Mouse (Mus musculus) G1E (cell line): ENCODE results near the gene Dido1. TPM values are rescaled to one million over a fixed set of nuclear protein-coding genes. Genes with fewer than 3 reads are reported as not detected.
"Not testable (repeated sequence)": the region's sequence is repeated elsewhere in the genome, so short reads cannot be mapped to it uniquely, and the experiment has no call there.

ENCODE experiments used
- ATAC-seq: 2 replicates; pipeline ENCODE4 v1.8.0; 2016; ENCODE audit warnings: mild to moderate bottlenecking; ENCODE audit not compliant: insufficient number of reproducible peaks, poor library complexity, low FRiP score, severe bottlenecking; ENCODE audit errors: extremely low read depth
- DNase-seq: peaks from one replicate; pipeline ENCODE4 v3.0.0; 2012; ENCODE audit warnings: low spot score
- H3K27me3 ChIP-seq: 2 replicates; pipeline ENCODE4 v1.6.1; 2012; ENCODE audit warnings: mild to moderate bottlenecking, low read length, inconsistent platforms; ENCODE audit not compliant: insufficient read depth
- H3K36me3 ChIP-seq: replicated peaks from 2 replicates; pipeline ENCODE3; 2012; ENCODE audit warnings: mild to moderate bottlenecking, inconsistent platforms
- H3K4me1 ChIP-seq: 2 replicates; pipeline ENCODE4 v1.6.1; 2012; ENCODE audit warnings: low read depth, low read length, inconsistent platforms, mixed read lengths; ENCODE audit not compliant: insufficient read depth
- H3K4me3 ChIP-seq: 2 replicates; pipeline ENCODE4 v1.5.1; 2012; ENCODE audit warnings: low read depth, mild to moderate bottlenecking, inconsistent platforms, low read length, moderate library complexity, mixed read lengths
- H3K9me3 ChIP-seq: replicated peaks from 2 replicates; pipeline ENCODE4 v1.6.1; 2012; ENCODE audit warnings: inconsistent platforms
- CTCF ChIP-seq: IDR thresholded peaks from 2 replicates; pipeline ENCODE4 v1.5.1; 2012; ENCODE audit warnings: low read depth, low read length, inconsistent platforms, mixed read lengths
- GATA1 ChIP-seq: IDR thresholded peaks from 2 replicates; pipeline ENCODE4 v1.6.1; 2012; ENCODE audit warnings: borderline replicate concordance, low read length, inconsistent platforms, mixed read lengths
- GATA2 ChIP-seq: IDR thresholded peaks from 2 replicates; pipeline ENCODE4 v1.6.1; 2012; ENCODE audit warnings: low read depth, low read length, inconsistent platforms, borderline replicate concordance
- POLR2AphosphoS5 ChIP-seq: IDR thresholded peaks from 2 replicates; pipeline ENCODE4 v1.6.1; 2012; ENCODE audit warnings: low read depth, low read length, inconsistent platforms; ENCODE audit not compliant: insufficient replicate concordance
- TAL1 ChIP-seq: conservative IDR thresholded peaks from 2 replicates; pipeline ENCODE4 v1.6.1; 2012; ENCODE audit warnings: low read depth, low read length, inconsistent platforms, mixed read lengths
- polyA plus RNA-seq: library from polyadenylated mRNA; stranded (reverse); fragments of >175 nt; gene quantifications from 2 replicates; pipeline ENCODE4 v1.2.3, GENCODE M21; 2012
- total RNA-seq, 2 experiments: library from RNA; stranded (forward) in 1 of 2; stranded (reverse) in 1 of 2; fragments of 200-1000 nt in 1 of 2; fragments of >200 nt in 1 of 2; fragmentation: Nextera tagmentation in 1 of 2; gene quantifications; 2 replicates each; pipeline ENCODE4 v1.2.3; 2014 to 2017

Dido1 gene
- total and polyA plus RNA-seq, 3 experiments, result 21.4 to 62.3 (median 57.3) TPM

- DNase-seq, result no peak
- H3K4me1 ChIP-seq, result peaks cover 51% of the 10 kb centered on the region
- ATAC-seq, result no peak
Observed at GRCm38 (mm10) chr2:180725414-180725778, 15.6 kb upstream of the Dido1 start.

GRCm38 (mm10) chr2:180724585-180725413 lies 15.0 kb upstream of the Dido1 start, which contains the start of gene Slc17a9:
Slc17a9 (plus strand) TSS chr2:180725263.
- Histone ChIP-seq H3K27me3 (peaks cover 20% of the 10 kb centered on the region), H3K36me3 (peaks cover 59% of the 10 kb centered on the region), H3K4me1 (peaks cover 51% of the 10 kb centered on the region), H3K9me3 (no peaks in the 10 kb centered on the region), H3K4me3 (peak within 1 kb of the TSS; percentile 59; the same call in 1 of the 2 replicates)
- peak; percentile 58 for ATAC-seq
- peak; percentile 43 for DNase-seq
- TF ChIP-seq GATA1 (no peak), TAL1 (no peak), CTCF (no peak), GATA2 (no peak), POLR2AphosphoS5 (no peak)

More at GRCm38 (mm10) chr2:180725414-180725778, 15.6 kb upstream of the Dido1 start:
- Histone ChIP-seq H3K9me3 (no peaks in the 10 kb centered on the region), H3K27me3 (peaks cover 20% of the 10 kb centered on the region), H3K4me3 (peak overlapping the region; percentile 59; the same call in 1 of the 2 replicates), H3K36me3 (peaks cover 53% of the 10 kb centered on the region)
- TF ChIP-seq CTCF (no peak), GATA2 (no peak), TAL1 (no peak), GATA1 (no peak), POLR2AphosphoS5 (no peak)

GRCm38 (mm10) chr2:180723865-180724264 lies 14.1 kb upstream of the Dido1 start:
- Histone ChIP-seq H3K27me3 (peaks cover 17% of the 10 kb centered on the region), H3K36me3 (peaks cover 69% of the 10 kb centered on the region), H3K4me1 (peaks cover 51% of the 10 kb centered on the region), H3K9me3 (no peaks in the 10 kb centered on the region), H3K4me3 (no peak overlapping the region)
- DNase-seq (no peak), ATAC-seq (no peak)
- TF ChIP-seq GATA2, result no peak
- no peak for TF ChIP-seq POLR2AphosphoS5
- TF ChIP-seq CTCF, result no peak
- TF ChIP-seq TAL1, result no peak
- TF ChIP-seq GATA1, result no peak

- Histone ChIP-seq H3K4me1 (peaks cover 47% of the 10 kb centered on the region), H3K36me3 (peaks cover 79% of the 10 kb centered on the region)
- ATAC-seq, H3K27me3 ChIP-seq, DNase-seq, H3K9me3 ChIP-seq, H3K4me3 ChIP-seq: not testable (repeated sequence)
Observed at GRCm38 (mm10) chr2:180722748-180723147, 12.9 kb upstream of the Dido1 start.

- peak; percentile 47 for ATAC-seq
- H3K36me3 ChIP-seq, result peaks cover 55% of the 10 kb centered on the region
- DNase-seq, result no peak
- peaks cover 36% of the 10 kb centered on the region for H3K4me1 ChIP-seq
- TF ChIP-seq TAL1 (peak; percentile 58), GATA2 (no peak)
- no peaks in the 10 kb centered on the region for H3K27me3 ChIP-seq
- H3K4me3 ChIP-seq, result no peak overlapping the region; the same call in 1 of the 2 replicates
- no peaks in the 10 kb centered on the region for H3K9me3 ChIP-seq
Observed at GRCm38 (mm10) chr2:180712037-180712689, 2.4 kb upstream of the Dido1 start.

GRCm38 (mm10) chr2:180711527-180711926 lies 1.7 kb upstream of the Dido1 start:
- DNase-seq (no peak), ATAC-seq (no peak)
- TF ChIP-seq GATA1, result no peak
- TF ChIP-seq GATA2, result no peak
- TF ChIP-seq TAL1, result no peak
- TF ChIP-seq POLR2AphosphoS5, result no peak
- no peak for TF ChIP-seq CTCF
- H3K36me3 ChIP-seq, result peaks cover 55% of the 10 kb centered on the region
- no peaks in the 10 kb centered on the region for H3K27me3 ChIP-seq
- H3K4me1 ChIP-seq, result peaks cover 40% of the 10 kb centered on the region
- H3K9me3 ChIP-seq, result no peaks in the 10 kb centered on the region
- H3K4me3 ChIP-seq, result peak overlapping the region; percentile 99
